Mouse (Mus musculus): ENCODE results near the gene Ybx1. TPM values are rescaled to one million over a fixed set of nuclear protein-coding genes. Genes with fewer than 3 reads are reported as not detected.

Ybx1 gene
- polyA plus RNA-seq, 1 experiment: 156 TPM

- Histone ChIP-seq H3K4me3 (ENCODE audit: control insufficient read depth, insufficient read depth, low read length) (no peak overlapping the region), H3K4me1 (replicated peaks; ENCODE audit: control insufficient read depth, insufficient read depth, low read length) (no peaks in the 10 kb centered on the region), H3K36me3 (ENCODE audit: control insufficient read depth, insufficient read depth, low read length) (peaks cover 25% of the 10 kb centered on the region), H3K27me3 (ENCODE audit: control insufficient read depth, insufficient read depth, low read length) (no peaks in the 10 kb centered on the region), H3K27ac (ENCODE audit: control insufficient read depth, insufficient read depth, low read length) (no peak overlapping the region)
- no peak for DNase-seq
- TF ChIP-seq CTCF (IDR thresholded peaks at IDR 0.05; ENCODE audit: borderline replicate concordance, control insufficient read depth, extremely low read depth, insufficient read depth, low read length, poor library complexity) (no peak), POLR2A (IDR thresholded peaks at IDR 0.05; ENCODE audit: control insufficient read depth, extremely low read depth, insufficient read depth, low read length, poor library complexity) (no peak)
- WGBS: 89% methylated on average over 1 of the region's 1 CpGs
Observed at GRCm38 (mm10) chr4:119313756-119314155, 19.4 kb upstream of the Ybx1 start.

GRCm38 (mm10) chr4:119305418-119305817 lies 11.0 kb upstream of the Ybx1 start:
- peaks cover 19% of the 10 kb centered on the region; the same call in 1 of the 2 replicates for H3K36me3 ChIP-seq (ENCODE audit: control insufficient read depth, insufficient read depth, low read length)
- no peak for DNase-seq
- 96% methylated on average over 5 of the region's 5 CpGs for WGBS

GRCm38 (mm10) chr4:119303291-119303690 lies 8.9 kb upstream of the Ybx1 start:
- Histone ChIP-seq H3K4me1 (replicated peaks; ENCODE audit: control insufficient read depth, insufficient read depth, low read length) (no peaks in the 10 kb centered on the region), H3K27ac (ENCODE audit: control insufficient read depth, insufficient read depth, low read length) (no peak overlapping the region), H3K27me3 (ENCODE audit: control insufficient read depth, insufficient read depth, low read length) (no peaks in the 10 kb centered on the region), H3K4me3 (ENCODE audit: control insufficient read depth, insufficient read depth, low read length) (no peak overlapping the region), H3K36me3 (ENCODE audit: control insufficient read depth, insufficient read depth, low read length) (peaks cover 8% of the 10 kb centered on the region; the same call in 1 of the 2 replicates)
- no peak for TF ChIP-seq POLR2A (IDR thresholded peaks at IDR 0.05; ENCODE audit: control insufficient read depth, extremely low read depth, insufficient read depth, low read length, poor library complexity)
- no peak for TF ChIP-seq CTCF (IDR thresholded peaks at IDR 0.05; ENCODE audit: borderline replicate concordance, control insufficient read depth, extremely low read depth, insufficient read depth, low read length, poor library complexity)
- DNase-seq: no peak
- 94% methylated on average over 8 of the region's 8 CpGs for WGBS

More at GRCm38 (mm10) chr4:119305418-119305817, 11.0 kb upstream of the Ybx1 start:
- Histone ChIP-seq H3K27ac (ENCODE audit: control insufficient read depth, insufficient read depth, low read length) (no peak overlapping the region), H3K27me3 (ENCODE audit: control insufficient read depth, insufficient read depth, low read length) (no peaks in the 10 kb centered on the region), H3K4me1 (replicated peaks; ENCODE audit: control insufficient read depth, insufficient read depth, low read length) (no peaks in the 10 kb centered on the region), H3K4me3 (ENCODE audit: control insufficient read depth, insufficient read depth, low read length) (no peak overlapping the region)
- no peak for TF ChIP-seq POLR2A (IDR thresholded peaks at IDR 0.05; ENCODE audit: control insufficient read depth, extremely low read depth, insufficient read depth, low read length, poor library complexity)
- no peak for TF ChIP-seq CTCF (IDR thresholded peaks at IDR 0.05; ENCODE audit: borderline replicate concordance, control insufficient read depth, extremely low read depth, insufficient read depth, low read length, poor library complexity)

DNA sequence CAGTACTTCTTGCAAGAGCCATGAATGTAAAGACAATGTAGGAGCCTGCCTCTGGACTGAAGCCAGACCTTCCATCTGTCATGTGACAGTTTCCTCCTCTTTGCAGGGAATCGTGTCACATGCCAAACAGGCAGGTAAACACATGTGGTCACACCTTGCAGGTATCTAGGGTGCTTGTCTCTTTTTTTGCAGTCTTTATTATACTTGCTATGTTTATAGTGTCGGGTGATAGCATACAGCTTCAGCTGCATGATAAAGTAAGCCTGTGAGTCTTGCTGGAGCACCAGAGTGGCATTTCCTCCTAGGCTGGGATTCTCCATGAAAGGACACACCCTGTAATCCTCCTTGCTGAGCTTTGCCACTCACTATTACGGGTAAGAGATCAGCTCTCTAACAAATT lies 7.4 kb upstream of the Ybx1 start:
- Histone ChIP-seq H3K27ac (ENCODE audit: control insufficient read depth, insufficient read depth, low read length) (no peak overlapping the region), H3K27me3 (ENCODE audit: control insufficient read depth, insufficient read depth, low read length) (no peaks in the 10 kb centered on the region), H3K4me3 (ENCODE audit: control insufficient read depth, insufficient read depth, low read length) (no peak overlapping the region), H3K4me1 (replicated peaks; ENCODE audit: control insufficient read depth, insufficient read depth, low read length) (no peaks in the 10 kb centered on the region), H3K36me3 (ENCODE audit: control insufficient read depth, insufficient read depth, low read length) (no peaks in the 10 kb centered on the region)
- TF ChIP-seq CTCF (IDR thresholded peaks at IDR 0.05; ENCODE audit: borderline replicate concordance, control insufficient read depth, extremely low read depth, insufficient read depth, low read length, poor library complexity) (no peak), POLR2A (IDR thresholded peaks at IDR 0.05; ENCODE audit: control insufficient read depth, extremely low read depth, insufficient read depth, low read length, poor library complexity) (no peak)
- no peak for DNase-seq
- WGBS: 84% methylated on average over 3 of the region's 3 CpGs

DNA sequence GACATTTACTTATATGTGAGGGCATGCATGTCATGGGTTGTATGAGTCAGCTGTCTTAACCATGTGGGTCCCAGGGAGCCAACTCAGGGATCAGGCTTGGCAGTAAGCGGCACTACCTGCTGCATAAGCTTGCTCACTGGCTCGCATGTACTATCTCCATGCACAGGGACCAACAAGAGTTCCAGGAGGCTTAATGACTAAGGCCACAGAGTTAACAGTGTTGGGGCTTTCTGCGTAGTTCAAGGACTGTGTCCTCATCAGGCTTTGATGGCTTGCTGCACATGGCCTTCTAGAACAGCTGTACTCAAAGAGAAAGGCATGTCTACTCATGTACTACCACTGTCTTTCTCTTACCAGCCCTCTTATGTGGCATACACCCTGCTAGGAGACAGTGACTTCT lies 6.4 kb upstream of the Ybx1 start:
- WGBS: 97% methylated on average over 3 of the region's 3 CpGs
- H3K4me1 ChIP-seq (replicated peaks; ENCODE audit: control insufficient read depth, insufficient read depth, low read length): no peaks in the 10 kb centered on the region

DNA sequence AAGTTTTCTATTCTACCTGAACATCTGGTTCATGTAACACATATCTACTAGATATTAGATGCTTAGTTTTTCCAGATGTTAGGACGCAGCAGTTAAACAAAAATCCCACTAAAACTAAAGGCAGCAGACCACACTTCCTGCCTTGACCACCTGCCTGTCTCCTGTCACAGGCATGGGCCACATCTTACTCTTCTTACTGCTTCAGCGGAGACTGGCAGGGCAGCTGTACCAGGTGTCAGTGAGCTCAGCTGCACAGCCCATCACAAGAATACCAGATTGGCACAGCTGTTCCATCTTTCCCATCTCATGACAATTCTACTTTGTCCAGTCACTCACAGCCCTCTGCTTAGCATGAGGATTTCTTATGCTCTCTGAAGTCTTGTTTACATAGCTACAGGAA lies 3.0 kb upstream of the Ybx1 start:
- Histone ChIP-seq H3K27ac (ENCODE audit: control insufficient read depth, insufficient read depth, low read length) (no peak overlapping the region), H3K36me3 (ENCODE audit: control insufficient read depth, insufficient read depth, low read length) (no peaks in the 10 kb centered on the region), H3K27me3 (ENCODE audit: control insufficient read depth, insufficient read depth, low read length) (no peaks in the 10 kb centered on the region), H3K4me1 (replicated peaks; ENCODE audit: control insufficient read depth, insufficient read depth, low read length) (peaks cover 5% of the 10 kb centered on the region), H3K4me3 (ENCODE audit: control insufficient read depth, insufficient read depth, low read length) (no peak overlapping the region)
- WGBS: 17% methylated on average over 2 of the region's 2 CpGs
- no peak for DNase-seq
- TF ChIP-seq CTCF (IDR thresholded peaks at IDR 0.05; ENCODE audit: borderline replicate concordance, control insufficient read depth, extremely low read depth, insufficient read depth, low read length, poor library complexity): no peak

More for the DNA sequence above, 6.4 kb upstream of the Ybx1 start:
- TF ChIP-seq CTCF (IDR thresholded peaks at IDR 0.05; ENCODE audit: borderline replicate concordance, control insufficient read depth, extremely low read depth, insufficient read depth, low read length, poor library complexity) (no peak), POLR2A (IDR thresholded peaks at IDR 0.05; ENCODE audit: control insufficient read depth, extremely low read depth, insufficient read depth, low read length, poor library complexity) (no peak)
- Histone ChIP-seq H3K27me3 (ENCODE audit: control insufficient read depth, insufficient read depth, low read length) (no peaks in the 10 kb centered on the region), H3K36me3 (ENCODE audit: control insufficient read depth, insufficient read depth, low read length) (no peaks in the 10 kb centered on the region), H3K4me3 (ENCODE audit: control insufficient read depth, insufficient read depth, low read length) (no peak overlapping the region), H3K27ac (ENCODE audit: control insufficient read depth, insufficient read depth, low read length) (no peak overlapping the region)
- DNase-seq: no peak

- H3K36me3 ChIP-seq (ENCODE audit: control insufficient read depth, insufficient read depth, low read length): no peaks in the 10 kb centered on the region
- H3K4me3 ChIP-seq (ENCODE audit: control insufficient read depth, insufficient read depth, low read length): no peak overlapping the region
- H3K4me1 ChIP-seq (replicated peaks; ENCODE audit: control insufficient read depth, insufficient read depth, low read length): peaks cover 5% of the 10 kb centered on the region
- H3K27ac ChIP-seq (ENCODE audit: control insufficient read depth, insufficient read depth, low read length): no peak overlapping the region
- 16% methylated on average over 6 of the region's 6 CpGs for whole genome bisulfite sequencing
- TF ChIP-seq POLR2A (IDR thresholded peaks at IDR 0.05; ENCODE audit: control insufficient read depth, extremely low read depth, insufficient read depth, low read length, poor library complexity) (no peak), CTCF (IDR thresholded peaks at IDR 0.05; ENCODE audit: borderline replicate concordance, control insufficient read depth, extremely low read depth, insufficient read depth, low read length, poor library complexity) (no peak)
- H3K27me3 ChIP-seq (ENCODE audit: control insufficient read depth, insufficient read depth, low read length): no peaks in the 10 kb centered on the region
- DNase-seq: peak; percentile 7
Observed at GRCm38 (mm10) chr4:119295134-119295453, 690 bp upstream of the Ybx1 start.

Data from thymus, adult 2 months (tissue).